Mouse (Mus musculus) forebrain, embryonic 16.5 days (tissue): Measurements from ENCODE around the gene Traf3. TPM values are rescaled to one million over a fixed set of nuclear protein-coding genes. Genes with fewer than 3 reads are reported as not detected.

ENCODE experiments used
- ATAC-seq: fragments of 200-750 bp; cut with Nextera tagmentation; 2 replicates; pipeline ENCODE4 v1.8.0; 2017; ENCODE audit warnings: mild to moderate bottlenecking, moderate library complexity
- H3K27ac ChIP-seq: fragments of 300-500 bp; sonication (generic); 2 replicates; pipeline ENCODE4 v1.5.1; 2014; ENCODE audit warnings: low read length, control low read depth
- H3K27me3 ChIP-seq: fragments of 300-500 bp; sonication (generic); replicated peaks from 2 replicates; pipeline ENCODE4 v1.6.1; 2014; ENCODE audit warnings: low read length; ENCODE audit not compliant: control insufficient read depth, insufficient read depth
- H3K36me3 ChIP-seq: fragments of 300-500 bp; sonication (generic); 2 replicates; pipeline ENCODE4 v1.6.1; 2014; ENCODE audit not compliant: control insufficient read depth, insufficient read depth
- H3K4me1 ChIP-seq: fragments of 300-500 bp; sonication (generic); replicated peaks from 2 replicates; pipeline ENCODE4 v1.6.1; 2014; ENCODE audit warnings: low read length; ENCODE audit not compliant: control insufficient read depth, insufficient read depth
- H3K4me2 ChIP-seq: fragments of 300-500 bp; sonication (generic); 2 replicates; pipeline ENCODE4 v1.6.1; 2014; ENCODE audit warnings: mild to moderate bottlenecking, low read length, control low read depth
- H3K4me3 ChIP-seq: fragments of 300-500 bp; sonication (generic); replicated peaks from 2 replicates; pipeline ENCODE4 v1.5.1; 2014; ENCODE audit warnings: mild to moderate bottlenecking, low read length, control low read depth
- H3K9ac ChIP-seq: fragments of 300-500 bp; sonication (generic); replicated peaks from 2 replicates; pipeline ENCODE4 v1.6.1; 2014; ENCODE audit warnings: low read depth, low read length, control low read depth
- H3K9me3 ChIP-seq: fragments of 300-500 bp; sonication (generic); 2 replicates; pipeline ENCODE4 v1.6.1; 2016; ENCODE audit warnings: low read length; ENCODE audit not compliant: control insufficient read depth
- WGBS: fragments of 180-500 bp; shearing (Covaris S2); extraction: QIAGEN DNeasy Blood & Tissue Kit; methylation state at CpG from one replicate; pipeline ENCODE4 v1.1.7; 2014; 5-methylcytosine and 5-hydroxymethylcytosine counted together
- polyA plus RNA-seq: library from polyadenylated mRNA; unstranded; fragments of >200 nt; fragmentation: Nextera tagmentation; extraction: Ambion mirVana; gene quantifications from 2 replicates; pipeline ENCODE4 v1.2.1, GENCODE M21; 2015

The Traf3 gene
- polyA plus RNA-seq, 1 experiment from 2014 or later, result 15.8 TPM

GRCm38 (mm10) chr12:111218867-111219266 is 52.7 kb downstream of the Traf3 start:
- Histone ChIP-seq H3K4me2 (no peak overlapping the region), H3K27ac (no peak overlapping the region), H3K4me1 (no peaks in the 10 kb centered on the region), H3K4me3 (no peak overlapping the region), H3K27me3 (no peaks in the 10 kb centered on the region), H3K9ac (no peak overlapping the region), H3K9me3 (peaks cover 5% of the 10 kb centered on the region; the same call in 1 of the 2 replicates), H3K36me3 (peaks cover 17% of the 10 kb centered on the region)
- no peak for ATAC-seq
- 94% methylated on average over 6 of the region's 6 CpGs for WGBS

- ATAC-seq, result no peak
- Histone ChIP-seq H3K27me3 (no peaks in the 10 kb centered on the region), H3K27ac (no peak overlapping the region), H3K4me1 (no peaks in the 10 kb centered on the region), H3K9ac (no peak overlapping the region), H3K4me2 (no peak overlapping the region), H3K9me3 (peaks cover 5% of the 10 kb centered on the region; the same call in 1 of the 2 replicates), H3K36me3 (peaks cover 17% of the 10 kb centered on the region), H3K4me3 (no peak overlapping the region)
- WGBS, result 77% methylated on average over 10 of the region's 10 CpGs
Observed at GRCm38 (mm10) chr12:111225197-111225780, 59.1 kb downstream of the Traf3 start.

- no peak for ATAC-seq
- no peaks in the 10 kb centered on the region for H3K9me3 ChIP-seq
- no peaks in the 10 kb centered on the region for H3K4me1 ChIP-seq
- peaks cover under 1% of the 10 kb centered on the region for H3K36me3 ChIP-seq
- no peak overlapping the region for H3K4me2 ChIP-seq
- 86% methylated on average over 4 of the region's 4 CpGs for WGBS
- H3K27me3 ChIP-seq, result no peaks in the 10 kb centered on the region
- H3K9ac ChIP-seq, result no peak overlapping the region
- no peak overlapping the region for H3K4me3 ChIP-seq
- no peak overlapping the region for H3K27ac ChIP-seq
Observed at GRCm38 (mm10) chr12:111227410-111227809, 61.2 kb downstream of the Traf3 start.

- Histone ChIP-seq H3K27ac (no peak overlapping the region), H3K9ac (no peak overlapping the region), H3K9me3 (no peaks in the 10 kb centered on the region), H3K4me2 (no peak overlapping the region), H3K4me3 (no peak overlapping the region), H3K36me3 (no peaks in the 10 kb centered on the region), H3K4me1 (no peaks in the 10 kb centered on the region), H3K27me3 (no peaks in the 10 kb centered on the region)
- WGBS, result 96% methylated on average over 5 of the region's 5 CpGs
- ATAC-seq, result no peak
Observed at GRCm38 (mm10) chr12:111228488-111228887, 62.3 kb downstream of the Traf3 start.

- no peaks in the 10 kb centered on the region for H3K4me1 ChIP-seq
- no peak overlapping the region for H3K4me2 ChIP-seq
- WGBS, result 93% methylated on average over 2 of the region's 2 CpGs
- H3K27ac ChIP-seq, result no peak overlapping the region
- no peaks in the 10 kb centered on the region for H3K9me3 ChIP-seq
- no peaks in the 10 kb centered on the region for H3K36me3 ChIP-seq
- no peak for ATAC-seq
- no peaks in the 10 kb centered on the region for H3K27me3 ChIP-seq
- no peak overlapping the region for H3K9ac ChIP-seq
- no peak overlapping the region for H3K4me3 ChIP-seq
Observed at GRCm38 (mm10) chr12:111230793-111231192, 64.6 kb downstream of the Traf3 start.

GRCm38 (mm10) chr12:111233798-111234197 is 67.6 kb downstream of the Traf3 start:
- no peak overlapping the region for H3K4me3 ChIP-seq
- 96% methylated on average over 4 of the region's 4 CpGs for WGBS
- ATAC-seq, result no peak
- H3K27me3 ChIP-seq, result no peaks in the 10 kb centered on the region
- 0 out of 2 replicates have a peak, but pooled peaks cover 2% of the 10 kb centered on the region for H3K4me1 ChIP-seq
- H3K9ac ChIP-seq, result no peak overlapping the region
- H3K4me2 ChIP-seq, result no peak overlapping the region
- H3K27ac ChIP-seq, result no peak overlapping the region
- no peaks in the 10 kb centered on the region for H3K9me3 ChIP-seq
- no peaks in the 10 kb centered on the region for H3K36me3 ChIP-seq

GRCm38 (mm10) chr12:111234383-111234782 is 68.2 kb downstream of the Traf3 start:
- no peak overlapping the region for H3K4me2 ChIP-seq
- no peak overlapping the region for H3K4me3 ChIP-seq
- no peak overlapping the region for H3K27ac ChIP-seq
- no peak overlapping the region for H3K9ac ChIP-seq
- no peaks in the 10 kb centered on the region for H3K36me3 ChIP-seq
- no peak for ATAC-seq
- no peaks in the 10 kb centered on the region for H3K27me3 ChIP-seq
- WGBS, result 88% methylated on average over 9 of the region's 9 CpGs
- H3K9me3 ChIP-seq, result no peaks in the 10 kb centered on the region
- 0 out of 2 replicates have a peak, but pooled peaks cover 2% of the 10 kb centered on the region for H3K4me1 ChIP-seq

- ATAC-seq, result no peak
- Histone ChIP-seq H3K36me3 (no peaks in the 10 kb centered on the region), H3K4me1 (0 out of 2 replicates have a peak, but pooled peaks cover 2% of the 10 kb centered on the region), H3K9ac (no peak overlapping the region), H3K4me3 (no peak overlapping the region), H3K4me2 (no peak overlapping the region), H3K27me3 (no peaks in the 10 kb centered on the region), H3K9me3 (no peaks in the 10 kb centered on the region), H3K27ac (no peak overlapping the region)
- 94% methylated on average over 6 of the region's 6 CpGs for WGBS
Observed at GRCm38 (mm10) chr12:111235631-111236030, 69.5 kb downstream of the Traf3 start.

GRCm38 (mm10) chr12:111237611-111238188 is 71.5 kb downstream of the Traf3 start:
- no peaks in the 10 kb centered on the region for H3K9me3 ChIP-seq

More at GRCm38 (mm10) chr12:111237611-111238188, 71.5 kb downstream of the Traf3 start:
- no peaks in the 10 kb centered on the region for H3K27me3 ChIP-seq
- no peak overlapping the region for H3K4me2 ChIP-seq
- ATAC-seq, result no peak
- WGBS, result 92% methylated on average over 16 of the region's 16 CpGs
- H3K4me1 ChIP-seq, result 0 out of 2 replicates have a peak, but pooled peaks cover 2% of the 10 kb centered on the region
- no peak overlapping the region for H3K27ac ChIP-seq
- no peaks in the 10 kb centered on the region for H3K36me3 ChIP-seq
- H3K9ac ChIP-seq, result no peak overlapping the region
- H3K4me3 ChIP-seq, result no peak overlapping the region
